Mouse (Mus musculus): Measurements from ENCODE around the gene C5ar1.

DNA sequence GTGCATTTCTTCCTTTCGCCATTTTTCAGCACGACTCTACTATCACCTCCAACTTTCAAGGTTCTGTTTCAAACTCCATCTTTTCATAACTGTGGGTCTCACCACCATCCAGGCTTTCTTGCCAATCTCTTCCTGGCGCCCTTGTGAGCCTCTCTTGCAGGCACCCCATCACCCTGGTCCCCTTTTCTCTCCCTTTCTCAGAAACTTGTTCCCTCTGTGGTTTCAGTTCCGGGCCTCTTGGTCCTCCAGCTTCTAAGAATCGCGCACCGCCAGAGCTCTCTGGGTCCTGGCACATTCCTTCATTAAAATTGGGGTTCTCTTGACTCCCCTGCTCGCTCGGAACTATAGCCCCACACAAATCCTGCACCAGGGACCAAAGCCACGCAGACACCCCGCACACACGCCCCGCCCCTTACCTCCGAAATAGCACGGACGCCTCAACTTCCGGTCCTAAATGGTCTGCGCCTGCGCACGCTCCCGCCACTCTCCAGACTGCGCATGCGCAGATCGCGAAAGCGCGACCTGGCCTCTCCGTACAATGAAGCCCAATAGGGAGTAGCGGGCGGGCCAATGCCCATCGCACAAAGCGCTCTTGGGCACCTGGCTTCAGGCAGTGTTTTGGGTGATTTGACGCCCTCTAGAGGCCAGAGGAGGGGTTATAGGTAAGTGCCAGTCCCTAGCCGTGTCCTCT is 37.6 kb downstream of the C5ar1 start, which contains the start of gene Dhx34:
- TF ChIP-seq GATA1 (IDR thresholded peaks at IDR 0.05; ENCODE audit: borderline replicate concordance, low read length) (no peak), FLI1 (IDR thresholded peaks at IDR 0.05; ENCODE audit: low read length) (no peak)
